Mouse (Mus musculus) gastrocnemius, adult 18-20 months (tissue): ENCODE data around the gene Gm6614. TPM values are rescaled to one million over a fixed set of nuclear protein-coding genes. Genes with fewer than 3 reads are reported as not detected.
"Not testable (repeated sequence)": the region's sequence is repeated elsewhere in the genome, so short reads cannot be mapped to it uniquely, and the experiment has no call there.

Experiments
- DNase-seq: peaks from one replicate; pipeline ENCODE4 v3.0.0; 2021; ENCODE audit warnings: low spot score
- long read RNA-seq, 2 experiments: library from polyadenylated mRNA; stranded (forward); transcript quantifications; one replicate each; pipeline ENCODE4 v2.0.0; 2021
- total RNA-seq, 2 experiments: library from RNA; stranded (reverse); gene quantifications; 2 replicates each; pipeline ENCODE4 v1.2.3; 2021

Gm6614 gene
- not detected for total RNA-seq
- long read RNA-seq, experiment 1: 0 reads
- long read RNA-seq, experiment 2: 0 reads

DNA sequence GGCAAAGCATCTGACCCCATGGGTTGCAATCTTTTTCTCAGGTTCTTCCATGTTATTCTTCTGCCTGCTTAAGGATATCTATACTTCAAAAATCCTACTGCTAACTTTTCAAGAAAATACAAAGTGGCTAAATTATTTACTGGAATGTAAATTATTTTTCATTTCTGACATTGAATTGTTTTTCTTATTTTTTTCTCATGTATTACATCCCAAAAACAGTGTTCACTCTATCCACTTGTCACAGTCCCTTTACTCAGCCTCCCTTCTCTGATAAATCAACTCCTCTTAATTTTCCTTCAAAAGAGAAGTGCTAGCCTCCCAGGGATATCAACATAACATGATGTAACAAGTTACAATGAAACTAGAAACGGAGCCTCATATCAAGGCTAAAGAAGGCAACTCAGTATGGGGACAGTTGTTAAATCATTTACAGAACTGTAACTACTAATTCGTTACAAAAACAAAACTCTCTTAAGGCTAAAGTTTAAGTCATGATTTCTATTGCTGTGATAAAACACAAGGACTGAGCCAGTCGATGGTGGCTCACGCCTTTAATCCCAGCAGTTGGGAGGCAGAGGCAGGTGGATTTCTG, at the start of gene Gm6614:
Gene Gm6614, minus strand, starts transcription at position 51 of the 592 bp plus-strand sequence.
- no peak for DNase-seq

DNA sequence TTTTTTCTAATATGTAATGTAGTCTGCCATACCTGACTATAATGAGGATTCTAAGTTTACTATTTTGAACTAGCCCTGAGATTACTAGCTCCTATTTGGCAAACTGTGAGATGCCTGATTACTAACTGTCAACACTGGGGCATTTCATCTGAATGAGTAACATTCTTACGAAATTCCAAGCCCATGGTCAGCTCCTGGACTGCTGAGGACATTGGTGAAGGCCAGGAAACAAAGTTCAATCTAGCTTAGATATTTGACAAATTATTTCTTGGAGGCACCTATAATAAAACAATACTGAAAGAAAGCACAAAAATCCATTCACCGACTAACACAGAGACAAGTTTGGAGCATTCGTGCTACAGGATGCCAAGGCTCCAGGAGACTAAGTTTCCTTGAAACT, 47.1 kb upstream of the Gm6614 start:
- DNase-seq: not testable (repeated sequence)

- no peak for DNase-seq
These were observed 36.5 kb upstream of the Gm6614 start for GRCm38 (mm10) chr6:142047689-142048088.

DNA sequence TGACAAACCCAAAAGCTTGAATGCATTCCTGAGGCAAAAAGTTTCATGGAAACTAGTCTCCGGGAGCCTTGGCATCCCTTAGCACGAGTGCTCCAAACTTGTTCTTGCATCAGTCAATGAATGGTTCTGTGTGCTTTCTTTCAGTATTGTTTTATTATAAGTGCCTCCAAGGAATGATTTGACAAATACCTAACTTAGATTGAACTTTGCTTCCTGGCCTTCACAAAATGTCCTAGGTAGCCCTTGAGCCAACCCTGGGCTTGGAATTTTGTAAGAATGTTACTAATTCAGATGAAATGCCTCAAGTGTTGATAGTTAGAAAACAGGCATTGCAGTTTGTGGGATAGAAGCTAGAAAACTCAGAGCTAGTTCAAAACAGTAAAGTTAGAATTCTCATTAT, 34.5 kb upstream of the Gm6614 start:
- no peak for DNase-seq

DNA sequence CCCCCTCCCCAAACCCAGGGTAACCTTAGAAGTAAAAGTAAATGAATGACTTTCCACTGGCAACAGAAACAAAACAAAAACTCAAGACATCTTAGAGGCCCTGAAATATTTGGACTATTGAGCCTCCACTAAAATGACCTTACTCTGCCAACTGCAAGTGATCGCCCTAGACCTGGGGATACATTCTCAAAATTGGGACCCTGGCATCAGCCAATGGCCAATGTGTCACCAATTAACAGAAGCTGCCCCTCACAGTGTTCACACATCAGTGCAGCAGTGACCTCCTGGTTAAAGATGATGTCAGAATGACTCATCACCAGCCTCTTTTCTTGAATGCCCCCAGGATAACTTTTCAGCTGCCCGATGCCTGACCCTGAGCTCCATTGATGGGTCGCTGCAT, 30.7 kb upstream of the Gm6614 start:
- no peak for DNase-seq

DNA sequence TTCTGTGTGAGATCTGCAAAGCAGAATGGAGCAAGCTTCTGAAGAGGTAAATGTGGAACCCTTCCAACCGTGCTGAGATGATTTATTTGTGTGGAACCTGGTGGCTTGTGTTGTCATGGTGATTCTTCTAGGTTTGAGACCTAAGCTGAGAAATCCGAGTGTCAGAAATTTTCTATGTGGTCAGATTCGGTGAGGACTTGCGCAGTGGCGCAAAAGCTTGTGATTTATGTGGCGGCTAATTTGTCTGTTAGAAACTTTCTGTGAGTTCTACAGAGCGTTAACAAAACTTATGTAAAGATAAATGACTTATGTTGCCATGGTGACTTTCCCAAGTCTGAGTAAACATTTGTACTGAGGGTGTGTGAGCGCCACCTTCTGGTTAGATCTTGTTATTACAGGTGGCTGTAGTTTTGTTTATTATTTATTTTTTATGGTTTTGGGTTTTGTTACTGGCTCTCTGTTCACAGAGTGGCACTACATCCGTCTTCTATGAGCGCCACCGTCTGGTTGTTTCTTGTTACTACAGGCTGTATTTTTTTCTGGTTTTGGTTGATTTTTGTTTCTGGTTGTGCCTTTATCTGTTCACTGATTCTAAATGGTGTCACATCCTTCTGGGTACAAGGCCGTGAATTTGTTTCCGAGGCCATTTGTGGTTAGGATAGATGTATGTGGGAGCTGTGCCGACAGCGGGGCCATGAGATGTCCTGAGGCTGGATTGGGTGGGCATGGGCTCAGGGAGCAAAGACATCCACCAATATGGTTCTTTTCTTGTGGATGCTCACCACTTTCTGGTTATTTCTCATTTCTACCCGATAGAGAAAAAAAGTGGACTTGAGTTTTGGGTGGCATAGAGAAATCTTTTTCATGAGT, 29.3 kb upstream of the Gm6614 start:
- no peak for DNase-seq

GRCm38 (mm10) chr6:142035771-142036170, 24.6 kb upstream of the Gm6614 start:
- DNase-seq: no peak

- no peak for DNase-seq
These were observed 10.5 kb upstream of the Gm6614 start for GRCm38 (mm10) chr6:142021671-142022070.

DNA sequence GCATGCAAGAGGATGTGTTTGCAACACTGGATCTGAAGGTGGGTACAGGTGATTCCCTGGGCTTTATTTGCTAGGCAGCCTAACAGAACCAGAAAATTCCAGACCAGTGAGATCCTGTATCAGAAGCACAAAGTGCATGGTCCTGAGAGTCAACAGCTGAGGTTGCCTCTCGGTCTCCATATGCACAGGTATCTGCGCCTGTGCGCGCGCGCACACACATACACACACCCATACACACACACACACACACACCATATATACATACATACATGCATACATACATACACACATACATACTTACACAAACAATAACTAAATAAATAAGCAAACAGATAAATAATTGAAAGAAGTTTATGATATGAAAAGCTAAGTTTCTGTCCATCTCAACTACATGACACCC, 24.4 kb downstream of the Gm6614 start:
- no peak for DNase-seq

DNA sequence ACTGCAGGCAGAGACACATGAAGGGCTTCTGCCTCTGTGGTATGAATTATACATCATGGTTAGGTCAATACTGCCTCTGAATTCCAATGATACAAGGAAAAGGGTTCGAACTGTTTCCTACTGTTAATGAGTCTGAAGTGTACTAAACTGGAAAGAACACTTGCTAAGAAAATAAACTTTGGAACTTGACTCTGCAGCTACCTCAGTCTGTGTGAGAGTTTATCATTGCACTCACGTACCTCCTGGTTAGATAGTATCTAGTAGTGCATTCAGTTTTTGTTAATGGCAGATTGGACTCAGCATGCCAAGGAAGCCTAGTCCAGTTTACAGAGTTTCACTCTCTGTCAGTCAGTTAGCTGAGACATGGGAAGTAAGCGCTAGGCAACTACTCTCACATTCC, 26.6 kb downstream of the Gm6614 start:
- no peak for DNase-seq

GRCm38 (mm10) chr6:141962420-141962819, 48.8 kb downstream of the Gm6614 start:
- no peak for DNase-seq

- no peak for DNase-seq
These were observed 49.4 kb downstream of the Gm6614 start for GRCm38 (mm10) chr6:141961861-141962260.

DNA sequence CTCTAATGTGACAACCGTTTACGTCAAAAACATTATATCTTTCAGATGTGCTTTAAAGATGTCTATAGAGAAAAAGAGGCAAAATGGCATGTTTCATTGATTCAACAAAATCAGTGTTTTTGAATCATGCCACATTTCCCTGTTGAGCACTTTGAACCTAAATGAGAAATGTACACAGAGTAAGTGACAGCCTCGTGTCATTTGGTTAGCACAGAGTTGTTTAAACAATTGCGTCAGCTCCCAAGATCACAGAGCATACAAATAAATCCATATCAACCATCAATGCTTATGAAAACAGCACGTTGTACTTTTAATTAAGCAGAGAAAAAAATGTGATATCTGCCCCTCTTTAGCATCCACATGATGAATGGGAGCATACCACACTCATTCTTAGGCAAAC, 50.7 kb downstream of the Gm6614 start:
- no peak for DNase-seq

GRCm38 (mm10) chr6:141946862-141947261, 64.4 kb downstream of the Gm6614 start, which contains the start of gene Slco1a1:
Gene Slco1a1 (minus strand): TSS chr6:141946962.
- no peak for DNase-seq

DNA sequence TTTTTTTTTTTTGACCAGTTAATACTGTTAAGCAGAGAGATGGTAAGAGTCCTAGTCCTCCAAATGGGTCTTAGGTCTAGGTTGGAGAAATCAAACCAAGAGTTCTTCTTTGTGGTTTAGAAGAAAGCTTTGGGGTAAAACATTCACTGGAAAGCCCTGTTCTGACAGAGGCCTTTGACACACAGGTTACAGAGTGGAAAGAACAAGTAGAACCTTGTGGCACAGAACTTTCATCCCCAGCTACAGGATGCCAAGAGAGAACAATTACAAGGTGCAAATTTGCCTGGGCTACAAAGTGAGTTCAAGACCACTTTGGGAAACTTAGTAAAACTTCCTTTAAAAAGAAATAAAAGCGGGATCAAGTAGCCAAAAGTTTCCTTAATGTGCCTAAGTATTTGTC, 70.8 kb downstream of the Gm6614 start:
- DNase-seq: no peak

Other genes with a start within 250 kb of the Gm6614 start
- gene Gm5724, start 237.6 kb downstream of the Gm6614 start, total RNA-seq: not detected
- not detected for gene Slco1a4, start 155.2 kb downstream of the Gm6614 start, total RNA-seq
- not detected for gene Slco1a1, start 64.5 kb downstream of the Gm6614 start, total RNA-seq
- under 1 TPM in 1 of 2 experiments, not detected in 1; 0.14 TPM for gene Slco1a6, start 197.1 kb upstream of the Gm6614 start, total RNA-seq